Mouse (Mus musculus) hindbrain, embryonic 13.5 days (tissue): ENCODE measurements at regions not wholly inside any gene's neighbourhood (a gene's known extent, or its start where the extent isn't known, plus 50 kb on each side); places are given as distances from the start of the nearest gene placed in this dataset.

Experiments used
- ATAC-seq: fragments of 200-750 bp; cut with Nextera tagmentation; 2 replicates; pipeline ENCODE4 v1.8.0; 2017; ENCODE audit warnings: moderate TSS enrichment; ENCODE audit not compliant: low FRiP score
- H3K27ac ChIP-seq: fragments of 300-500 bp; sonication (generic); 2 replicates; pipeline ENCODE4 v1.5.1; 2015; ENCODE audit warnings: inconsistent platforms, mild to moderate bottlenecking, moderate library complexity
- H3K27me3 ChIP-seq: fragments of 300-500 bp; sonication (generic); 2 replicates; pipeline ENCODE4 v1.6.1; 2015; ENCODE audit warnings: mild to moderate bottlenecking, inconsistent platforms
- H3K36me3 ChIP-seq: fragments of 300-500 bp; sonication (generic); 2 replicates; pipeline ENCODE4 v1.6.1; 2015; ENCODE audit warnings: mild to moderate bottlenecking, inconsistent platforms
- H3K4me1 ChIP-seq: fragments of 300-500 bp; sonication (generic); replicated peaks from 2 replicates; pipeline ENCODE4 v1.6.1; 2015; ENCODE audit warnings: inconsistent platforms
- H3K4me2 ChIP-seq: fragments of 300-500 bp; sonication (generic); 2 replicates; pipeline ENCODE4 v1.6.1; 2015; ENCODE audit warnings: inconsistent platforms, mild to moderate bottlenecking, moderate library complexity
- H3K4me3 ChIP-seq: fragments of 300-500 bp; sonication (generic); 2 replicates; pipeline ENCODE4 v1.5.1; 2015; ENCODE audit warnings: mild to moderate bottlenecking, inconsistent platforms
- H3K9ac ChIP-seq: fragments of 300-500 bp; sonication (generic); 2 replicates; pipeline ENCODE4 v1.6.1; 2015; ENCODE audit warnings: mild to moderate bottlenecking, inconsistent platforms
- H3K9me3 ChIP-seq: fragments of 300-500 bp; sonication (generic); 2 replicates; pipeline ENCODE4 v1.6.1; 2016; ENCODE audit warnings: inconsistent platforms
- WGBS: fragments of 180-500 bp; shearing (Covaris S2); methylation state at CpG from one replicate; pipeline ENCODE4 v1.1.7; 2015; 5-methylcytosine and 5-hydroxymethylcytosine counted together

DNA sequence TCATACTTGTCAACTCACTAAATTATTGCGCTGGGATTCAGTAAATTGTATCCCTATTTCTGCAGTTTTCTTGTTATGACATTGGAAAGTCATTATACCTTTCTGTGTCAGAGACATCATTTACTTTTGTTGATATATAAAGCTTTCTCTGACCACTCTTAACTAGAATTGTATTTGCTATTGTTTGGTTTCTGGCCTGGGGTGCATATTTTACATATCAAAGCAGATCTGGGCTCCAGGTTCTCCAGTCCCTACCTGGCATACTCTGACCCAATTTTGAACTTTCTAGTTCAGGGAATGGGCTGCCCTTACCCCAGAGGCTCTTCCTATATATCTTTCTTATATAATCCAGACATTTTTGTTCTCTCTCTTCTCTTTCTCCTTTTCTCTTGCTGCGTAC, 195.8 kb upstream of the Tmeff2 start:
- no peaks in the 10 kb centered on the region for H3K36me3 ChIP-seq
- no peak overlapping the region for H3K27ac ChIP-seq
- H3K4me3 ChIP-seq, result no peak overlapping the region
- WGBS, result 88% methylated on average over 2 of the region's 2 CpGs
- H3K27me3 ChIP-seq, result no peaks in the 10 kb centered on the region
- H3K9ac ChIP-seq, result no peak overlapping the region
- no peaks in the 10 kb centered on the region for H3K4me1 ChIP-seq
- no peak overlapping the region for H3K4me2 ChIP-seq
- ATAC-seq, result no peak
- no peaks in the 10 kb centered on the region for H3K9me3 ChIP-seq

DNA sequence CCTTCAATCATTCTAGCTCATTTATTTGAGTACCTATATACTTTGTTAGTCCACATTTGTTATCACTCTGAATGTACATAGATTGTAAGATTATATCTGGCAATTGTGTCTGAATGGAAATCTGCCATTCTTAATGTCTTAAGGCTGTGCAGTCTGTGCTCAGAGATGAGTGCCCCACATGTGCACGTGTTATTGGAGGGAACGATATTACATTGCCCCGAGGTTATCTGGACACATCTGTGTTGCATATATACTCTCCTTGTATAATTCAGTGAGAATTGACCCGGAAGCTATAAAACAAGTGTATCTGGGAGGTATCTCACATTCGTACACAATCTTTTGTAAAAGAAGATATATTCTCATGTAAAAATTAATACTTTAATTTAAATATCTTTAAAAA, 155.4 kb upstream of the Tmeff2 start:
- H3K4me1 ChIP-seq, result no peaks in the 10 kb centered on the region
- no peaks in the 10 kb centered on the region for H3K9me3 ChIP-seq
- H3K27me3 ChIP-seq, result no peaks in the 10 kb centered on the region
- WGBS, result 67% methylated on average over 5 of the region's 5 CpGs
- no peak overlapping the region for H3K27ac ChIP-seq
- H3K4me3 ChIP-seq, result no peak overlapping the region
- no peak overlapping the region for H3K4me2 ChIP-seq
- H3K9ac ChIP-seq, result no peak overlapping the region
- no peak for ATAC-seq
- no peaks in the 10 kb centered on the region for H3K36me3 ChIP-seq

DNA sequence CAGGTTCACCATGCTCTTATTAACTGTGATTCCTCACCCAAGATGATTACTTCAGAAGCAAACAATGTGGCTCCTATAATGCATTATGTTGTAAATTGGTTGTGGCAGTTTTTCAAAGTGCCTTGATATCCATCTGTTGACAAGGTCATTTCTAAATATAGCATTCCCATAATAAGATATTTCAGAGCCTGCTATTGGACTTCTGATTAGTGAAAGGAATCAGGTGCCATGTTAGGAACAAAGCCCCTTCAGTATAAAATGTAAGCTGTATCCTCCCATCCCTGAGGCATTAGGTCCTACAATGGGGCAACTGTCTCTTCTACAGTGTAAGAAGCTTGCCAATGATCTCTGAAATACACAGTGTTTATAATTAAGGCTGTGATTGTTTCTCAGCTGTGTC, 130.2 kb upstream of the Tmeff2 start:
- no peak overlapping the region for H3K4me2 ChIP-seq
- H3K27me3 ChIP-seq, result no peaks in the 10 kb centered on the region
- no peak overlapping the region for H3K9ac ChIP-seq
- no peak overlapping the region for H3K27ac ChIP-seq
- no peaks in the 10 kb centered on the region for H3K9me3 ChIP-seq
- no peak overlapping the region for H3K4me3 ChIP-seq
- no peak for ATAC-seq
- H3K36me3 ChIP-seq, result no peaks in the 10 kb centered on the region
- H3K4me1 ChIP-seq, result no peaks in the 10 kb centered on the region

DNA sequence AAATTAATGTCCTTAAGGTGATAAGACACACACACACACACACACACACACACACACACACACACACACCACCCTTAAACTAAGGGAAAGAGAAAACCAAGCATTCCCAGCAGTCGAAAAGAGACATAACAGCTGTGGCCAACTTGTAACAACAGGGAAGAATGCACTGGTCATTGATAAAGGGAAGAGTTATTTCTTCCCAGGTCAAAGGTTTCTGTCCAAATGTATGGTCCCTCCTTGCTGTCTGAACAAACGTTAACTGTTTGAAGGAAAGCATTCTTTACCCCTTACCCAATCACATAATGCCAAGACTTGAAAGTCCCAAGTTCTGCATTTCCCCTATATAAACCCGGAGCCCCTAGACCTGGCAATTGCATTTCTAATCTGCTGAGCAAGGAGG, 105.2 kb upstream of the Tmeff2 start:
- no peaks in the 10 kb centered on the region for H3K4me1 ChIP-seq
- H3K9me3 ChIP-seq, result no peaks in the 10 kb centered on the region
- H3K36me3 ChIP-seq, result no peaks in the 10 kb centered on the region
- ATAC-seq, result no peak
- no peaks in the 10 kb centered on the region for H3K27me3 ChIP-seq
- H3K4me3 ChIP-seq, result no peak overlapping the region
- no peak overlapping the region for H3K9ac ChIP-seq
- H3K27ac ChIP-seq, result no peak overlapping the region
- no peak overlapping the region for H3K4me2 ChIP-seq
- 46% methylated on average over 3 of the region's 3 CpGs for WGBS

DNA sequence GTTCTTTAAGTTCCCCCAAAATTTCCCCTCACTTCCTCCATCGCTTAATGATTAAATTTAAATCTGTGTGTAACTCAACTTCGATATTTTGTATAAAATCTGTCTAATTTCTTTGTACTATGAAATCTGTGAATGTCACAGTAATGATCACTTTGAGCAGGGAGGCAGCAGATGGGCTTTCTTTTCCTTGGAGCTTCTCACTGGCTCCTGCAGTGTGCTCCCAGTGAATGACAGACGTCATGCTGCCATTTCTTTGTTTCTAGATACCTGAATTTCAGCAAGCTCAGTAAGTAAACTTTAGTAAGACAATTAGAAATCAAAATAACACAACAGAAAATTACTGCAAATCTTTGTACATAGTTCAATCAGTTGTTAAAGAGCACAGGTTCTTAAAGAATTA, 102.3 kb upstream of the Tmeff2 start:
- H3K4me2 ChIP-seq, result no peak overlapping the region
- H3K4me1 ChIP-seq, result no peaks in the 10 kb centered on the region
- H3K36me3 ChIP-seq, result no peaks in the 10 kb centered on the region
- H3K27ac ChIP-seq, result no peak overlapping the region
- H3K9me3 ChIP-seq, result no peaks in the 10 kb centered on the region
- H3K27me3 ChIP-seq, result no peaks in the 10 kb centered on the region
- H3K9ac ChIP-seq, result no peak overlapping the region
- no peak overlapping the region for H3K4me3 ChIP-seq
- ATAC-seq, result no peak
- 62% methylated on average over 3 of the region's 3 CpGs for WGBS

DNA sequence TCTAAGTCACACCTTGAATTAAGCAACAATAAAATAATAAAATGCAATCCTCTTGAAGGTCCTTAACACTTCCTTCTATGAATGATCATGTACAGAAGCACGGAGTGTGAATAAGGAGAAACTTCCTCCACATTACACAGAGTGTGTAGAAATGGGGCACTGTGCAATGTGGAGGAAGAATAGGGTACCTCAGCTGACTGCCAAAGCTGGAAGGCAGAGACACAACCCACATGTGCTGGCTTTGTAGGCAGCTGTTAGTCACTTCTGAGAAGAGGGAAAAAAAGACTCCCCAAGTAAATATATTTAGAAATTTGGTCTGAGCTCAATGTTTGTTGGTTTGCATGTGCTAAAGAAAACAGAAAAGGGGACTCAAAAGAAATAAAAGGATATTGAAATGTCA, 94.1 kb upstream of the Tmeff2 start:
- no peak overlapping the region for H3K4me3 ChIP-seq
- no peak for ATAC-seq
- no peaks in the 10 kb centered on the region for H3K27me3 ChIP-seq
- 80% methylated on average over 1 of the region's 1 CpGs for WGBS
- H3K9ac ChIP-seq, result no peak overlapping the region
- H3K9me3 ChIP-seq, result no peaks in the 10 kb centered on the region
- H3K36me3 ChIP-seq, result no peaks in the 10 kb centered on the region
- no peaks in the 10 kb centered on the region for H3K4me1 ChIP-seq
- H3K4me2 ChIP-seq, result no peak overlapping the region
- no peak overlapping the region for H3K27ac ChIP-seq

DNA sequence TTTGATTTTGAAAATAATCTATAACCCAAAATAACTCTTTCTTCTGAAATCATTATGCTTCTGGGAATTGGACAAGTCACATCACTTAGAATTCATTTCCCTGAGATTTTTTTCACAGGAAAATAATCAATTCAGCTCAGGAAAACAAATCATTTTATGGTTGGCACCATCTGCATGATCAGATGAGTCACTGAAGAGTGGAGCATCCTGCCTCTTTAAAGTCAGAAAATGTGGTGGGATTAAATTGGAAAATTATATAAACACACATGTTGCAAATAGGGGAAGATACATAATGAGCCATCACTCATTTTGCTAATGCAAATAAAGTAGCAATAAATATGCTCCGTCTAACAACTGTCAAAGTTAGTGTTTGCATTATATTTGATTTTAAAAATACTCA, 93.6 kb upstream of the Tmeff2 start:
- no peak for ATAC-seq
- H3K36me3 ChIP-seq, result no peaks in the 10 kb centered on the region
- H3K27me3 ChIP-seq, result no peaks in the 10 kb centered on the region
- H3K9ac ChIP-seq, result no peak overlapping the region
- no peak overlapping the region for H3K4me3 ChIP-seq
- no peak overlapping the region for H3K4me2 ChIP-seq
- H3K9me3 ChIP-seq, result 0 out of 2 replicates have a peak, but pooled peaks cover under 1% of the 10 kb centered on the region
- WGBS, result 64% methylated on average over 1 of the region's 1 CpGs
- H3K27ac ChIP-seq, result no peak overlapping the region
- H3K4me1 ChIP-seq, result no peaks in the 10 kb centered on the region

DNA sequence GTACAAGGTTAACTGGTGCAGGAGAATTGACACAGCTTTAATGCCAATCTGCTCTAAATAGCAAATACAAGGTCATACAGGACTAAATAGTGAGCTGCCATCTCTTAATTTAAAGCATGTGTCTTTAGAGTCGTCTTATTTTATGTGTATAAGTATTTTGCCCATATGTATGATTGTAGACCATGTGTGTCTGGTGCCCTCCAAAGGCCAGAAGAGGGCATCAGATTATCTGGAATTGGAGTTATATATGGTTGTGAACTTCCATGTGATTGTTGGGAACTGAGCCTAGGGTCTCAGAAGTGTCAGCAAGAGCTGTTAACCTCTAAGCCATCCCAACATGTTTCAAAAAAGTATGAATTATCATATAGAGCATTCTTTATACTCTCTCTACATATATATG, 68.8 kb upstream of the Tmeff2 start:
- Histone ChIP-seq H3K27me3 (no peaks in the 10 kb centered on the region), H3K27ac (no peak overlapping the region), H3K4me1 (no peaks in the 10 kb centered on the region), H3K4me2 (no peak overlapping the region), H3K36me3 (no peaks in the 10 kb centered on the region), H3K9ac (no peak overlapping the region), H3K4me3 (no peak overlapping the region), H3K9me3 (no peaks in the 10 kb centered on the region)
- ATAC-seq, result no peak
- WGBS, result 43% methylated on average over 1 of the region's 1 CpGs

DNA sequence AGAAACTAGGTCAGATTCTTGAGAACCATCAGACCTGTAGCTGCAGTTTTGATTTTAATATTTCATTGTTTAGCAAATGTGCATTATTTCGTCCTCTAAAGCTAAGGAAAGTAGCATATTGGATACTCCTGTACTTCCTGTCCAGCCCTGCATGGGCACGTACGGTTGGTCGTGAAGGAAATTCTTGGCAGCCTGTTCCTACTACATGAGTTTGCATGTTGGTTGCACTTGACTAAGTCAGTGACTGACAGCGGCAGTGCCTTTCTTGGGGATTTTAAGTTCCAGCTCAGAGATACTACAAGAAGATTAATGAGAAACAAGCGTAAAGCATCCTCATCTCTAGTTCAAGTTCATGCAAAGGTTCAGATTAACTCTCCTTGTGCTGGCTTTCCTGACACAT, 64.3 kb upstream of the Tmeff2 start:
- ATAC-seq, result no peak
- no peak overlapping the region for H3K4me2 ChIP-seq
- WGBS, result 81% methylated on average over 6 of the region's 6 CpGs
- no peak overlapping the region for H3K4me3 ChIP-seq
- no peaks in the 10 kb centered on the region for H3K27me3 ChIP-seq
- H3K4me1 ChIP-seq, result no peaks in the 10 kb centered on the region
- no peak overlapping the region for H3K27ac ChIP-seq
- H3K36me3 ChIP-seq, result no peaks in the 10 kb centered on the region
- no peak overlapping the region for H3K9ac ChIP-seq
- H3K9me3 ChIP-seq, result no peaks in the 10 kb centered on the region

DNA sequence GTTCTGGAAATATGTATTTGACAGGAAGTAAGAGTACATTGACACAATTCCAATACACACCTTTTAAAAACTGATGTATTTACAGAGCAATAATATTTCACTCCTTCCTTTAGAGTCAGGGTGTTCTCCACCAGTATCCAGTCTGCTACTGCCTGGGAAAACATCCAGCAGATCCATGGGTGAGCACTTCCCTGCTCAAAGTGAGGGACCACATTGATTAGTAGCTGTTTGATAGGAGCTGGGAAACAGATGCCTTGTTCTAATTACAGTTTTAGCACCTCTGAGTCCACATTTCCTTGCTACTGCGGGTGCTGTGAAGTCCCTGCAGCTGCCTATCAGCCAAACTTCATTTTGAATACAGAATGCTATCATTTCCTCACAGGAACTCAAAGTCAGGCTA, 53.3 kb upstream of the Tmeff2 start:
- no peak for ATAC-seq
- Histone ChIP-seq H3K4me3 (no peak overlapping the region), H3K27ac (no peak overlapping the region), H3K36me3 (no peaks in the 10 kb centered on the region), H3K4me2 (no peak overlapping the region), H3K9ac (no peak overlapping the region), H3K9me3 (no peaks in the 10 kb centered on the region), H3K4me1 (no peaks in the 10 kb centered on the region), H3K27me3 (no peaks in the 10 kb centered on the region)
- 85% methylated on average over 1 of the region's 1 CpGs for WGBS
